8 mouse cellular contexts compared by ENCODE assay signal in genomic region chr2:164912151-164912550, GRCm38 (mm10). TPM values are rescaled to one million over a fixed set of nuclear protein-coding genes. Genes with fewer than 3 reads are reported as not detected.
DNase-seq lines count a peak whose midpoint lies in the region; ATAC-seq and TF ChIP-seq lines count a peak whose summit lies in the region.

No protein-coding gene starts in this region.

- no peak for TF ChIP-seq POLR2A in testis, adult 2 months (IDR thresholded peaks at IDR 0.05; ENCODE audit: control insufficient read depth, low read depth, low read length)

- peak overlapping the region; percentile 99 for H3K27ac ChIP-seq in testis, adult 2 months (ENCODE audit: control insufficient read depth, insufficient read depth, low read depth, low read length)
- H3K27ac ChIP-seq in embryonic facial prominence, embryonic 12.5 days: peak overlapping the region; percentile 96
- H3K27ac ChIP-seq in heart, postnatal 0 days (ENCODE audit: low read depth): peak overlapping the region; percentile 99
- H3K27ac ChIP-seq in stomach, embryonic 14.5 days (ENCODE audit: low read length): peak overlapping the region; percentile 97

- TF ChIP-seq CTCF in testis, adult 2 months (IDR thresholded peaks at IDR 0.05; ENCODE audit: control insufficient read depth, insufficient read depth, insufficient replicate concordance, low read depth, low read length): no peak
- TF ChIP-seq CTCF in heart, postnatal 0 days (IDR thresholded peaks at IDR 0.05; ENCODE audit: low read depth): no peak

- H3K4me1 ChIP-seq in testis, adult 2 months (ENCODE audit: control insufficient read depth, insufficient read depth, low read length): peaks cover 11% of the 10 kb centered on the region
- H3K4me1 ChIP-seq in embryonic facial prominence, embryonic 12.5 days: peaks cover 21% of the 10 kb centered on the region
- peaks cover 8% of the 10 kb centered on the region; the same call in 1 of the 2 replicates for H3K4me1 ChIP-seq in heart, postnatal 0 days (ENCODE audit: control insufficient read depth, insufficient read depth)
- H3K4me1 ChIP-seq in stomach, embryonic 14.5 days (ENCODE audit: control insufficient read depth, insufficient read depth, low read length): peaks cover 16% of the 10 kb centered on the region; the same call in 1 of the 2 replicates

- TF ChIP-seq EP300 in heart, postnatal 0 days (IDR thresholded peaks at IDR 0.05; ENCODE audit: low read depth): 0 out of 2 replicates have a peak, but pooled peaks have one; percentile 21

- peak overlapping the region; percentile 97 for H3K4me3 ChIP-seq in testis, adult 2 months (ENCODE audit: control insufficient read depth, low read depth, low read length)
- H3K4me3 ChIP-seq in embryonic facial prominence, embryonic 12.5 days: peak overlapping the region; percentile 76
- peak overlapping the region; percentile 76 for H3K4me3 ChIP-seq in heart, postnatal 0 days (ENCODE audit: low read depth, low read length)
- peak overlapping the region; percentile 81 for H3K4me3 ChIP-seq in stomach, embryonic 14.5 days (ENCODE audit: low read depth, low read length)

- ATAC-seq in embryonic facial prominence, embryonic 12.5 days (ENCODE audit: insufficient number of reproducible peaks, insufficient read depth, low FRiP score, low TSS enrichment): peak; percentile 7; the same call in 1 of the 2 replicates
- ATAC-seq in heart, postnatal 0 days (ENCODE audit: insufficient read depth, low read depth): peak; percentile 78
- ATAC-seq in megakaryocyte progenitor cell, adult 5-6 weeks (replicated peaks; ENCODE audit: poor library complexity): peak; percentile 16
- ATAC-seq in stomach, embryonic 14.5 days (ENCODE audit: insufficient number of reproducible peaks, insufficient read depth, low FRiP score, low read depth): peak; percentile 11; the same call in 1 of the 2 replicates

- no peaks in the 10 kb centered on the region for H3K27me3 ChIP-seq in testis, adult 2 months (ENCODE audit: control insufficient read depth, insufficient read depth, low read length)
- H3K27me3 ChIP-seq in embryonic facial prominence, embryonic 12.5 days: no peaks in the 10 kb centered on the region
- H3K27me3 ChIP-seq in heart, postnatal 0 days (ENCODE audit: control insufficient read depth, insufficient read depth, low read length): no peaks in the 10 kb centered on the region
- H3K27me3 ChIP-seq in stomach, embryonic 14.5 days (ENCODE audit: control insufficient read depth, insufficient read depth, low read length): no peaks in the 10 kb centered on the region

- 22% methylated on average over 12 of the region's 12 CpGs for WGBS in embryonic facial prominence, embryonic 12.5 days
- 1% methylated on average over 12 of the region's 12 CpGs for WGBS in heart, postnatal 0 days
- 7% methylated on average over 12 of the region's 12 CpGs for WGBS in stomach, embryonic 14.5 days

- no peaks in the 10 kb centered on the region for H3K9me3 ChIP-seq in embryonic facial prominence, embryonic 12.5 days
- H3K9me3 ChIP-seq in heart, postnatal 0 days (replicated peaks; ENCODE audit: control insufficient read depth, low read length): no peaks in the 10 kb centered on the region
- H3K9me3 ChIP-seq in stomach, embryonic 14.5 days (ENCODE audit: control insufficient read depth, low read depth, low read length): no peaks in the 10 kb centered on the region

- no peaks in the 10 kb centered on the region for H3K36me3 ChIP-seq in testis, adult 2 months (ENCODE audit: control insufficient read depth, insufficient read depth, low read length)
- H3K36me3 ChIP-seq in embryonic facial prominence, embryonic 12.5 days: peaks cover 26% of the 10 kb centered on the region
- H3K36me3 ChIP-seq in heart, postnatal 0 days (replicated peaks; ENCODE audit: control insufficient read depth, insufficient read depth, low read length): peaks cover 22% of the 10 kb centered on the region
- H3K36me3 ChIP-seq in stomach, embryonic 14.5 days (ENCODE audit: control insufficient read depth, insufficient read depth, low read length): peaks cover 22% of the 10 kb centered on the region

- H3K9ac ChIP-seq in embryonic facial prominence, embryonic 12.5 days: peak overlapping the region; percentile 82
- H3K9ac ChIP-seq in heart, postnatal 0 days (replicated peaks; ENCODE audit: low read depth, low read length): peak overlapping the region; percentile 87
- peak overlapping the region; percentile 80 for H3K9ac ChIP-seq in stomach, embryonic 14.5 days (replicated peaks; ENCODE audit: low read depth, low read length)

- DNase-seq in testis, postnatal 10 days (ENCODE audit: low spot score): no peak
- DNase-seq in heart, postnatal 0 days (ENCODE audit: low spot score): peak; percentile 91
- DNase-seq in left cerebral cortex, adult 9 months (ENCODE audit: low spot score in 2 of 2): peak; percentile 67 to 76
- no peak for DNase-seq in adipocyte (ENCODE audit: low spot score)

- peak overlapping the region; percentile 74 for H3K4me2 ChIP-seq in embryonic facial prominence, embryonic 12.5 days (replicated peaks)
- peak overlapping the region; percentile 78 for H3K4me2 ChIP-seq in heart, postnatal 0 days (ENCODE audit: low read depth, low read length)
- H3K4me2 ChIP-seq in stomach, embryonic 14.5 days (replicated peaks; ENCODE audit: low read depth, low read length): peak overlapping the region; percentile 45

RNA-seq across cellular contexts. Expression of gene Zfp335, which starts 0.6 kb away (rescaled TPM):
- polyA plus RNA-seq in testis, adult 2 months (2012; rRNA removed): 9.8 and 10.6 TPM in 2 replicates
- 16.9 and 17.4 TPM in 2 replicates for polyA plus RNA-seq in embryonic facial prominence, embryonic 12.5 days (2016; fragmentation: Nextera tagmentation; extraction: Ambion mirVana)
- total RNA-seq in heart, postnatal 0 days (2014; rRNA removed; ENCODE audit: low replicate concordance): 18.0 and 19.6 TPM in 2 replicates
- 3.7 TPM in 2 replicates for polyA plus RNA-seq in heart, postnatal 0 days (2015; fragmentation: Nextera tagmentation; extraction: Ambion mirVana)
- 10.4 and 11.3 TPM in 2 replicates for total RNA-seq in megakaryocyte progenitor cell, adult 5-6 weeks (2015)
- 6.8 and 8.2 TPM in 2 replicates for total RNA-seq in megakaryocyte progenitor cell, adult 5-6 weeks (2017)
- 11.8 and 12.7 TPM in 2 replicates for polyA plus RNA-seq in stomach, embryonic 14.5 days (2014; fragmentation: Nextera tagmentation; extraction: Ambion mirVana)

RNA-seq across cellular contexts. Expression of gene Mmp9, which starts 28.4 kb away (rescaled TPM):
- polyA plus RNA-seq in testis, adult 2 months (2012; rRNA removed): 0.37 and 0.61 TPM in 2 replicates
- 4.5 and 4.6 TPM in 2 replicates for polyA plus RNA-seq in embryonic facial prominence, embryonic 12.5 days (2016; fragmentation: Nextera tagmentation; extraction: Ambion mirVana)
- 0.08 and 2.1 TPM in 2 replicates for total RNA-seq in heart, postnatal 0 days (2014; rRNA removed; ENCODE audit: low replicate concordance)
- polyA plus RNA-seq in heart, postnatal 0 days (2015; fragmentation: Nextera tagmentation; extraction: Ambion mirVana): 0.32 and 0.64 TPM in 2 replicates
- total RNA-seq in megakaryocyte progenitor cell, adult 5-6 weeks (2015): 11.2 and 14.2 TPM in 2 replicates
- total RNA-seq in megakaryocyte progenitor cell, adult 5-6 weeks (2017): 5.7 and 11.8 TPM in 2 replicates
- polyA plus RNA-seq in stomach, embryonic 14.5 days (2014; fragmentation: Nextera tagmentation; extraction: Ambion mirVana): 1.2 and 1.8 TPM in 2 replicates

RNA-seq across cellular contexts. Expression of gene Pcif1, which starts 33.0 kb away (rescaled TPM):
- 17.0 and 19.3 TPM in 2 replicates for polyA plus RNA-seq in testis, adult 2 months (2012; rRNA removed)
- polyA plus RNA-seq in embryonic facial prominence, embryonic 12.5 days (2016; fragmentation: Nextera tagmentation; extraction: Ambion mirVana): 83.0 and 89.9 TPM in 2 replicates
- 51.8 and 63.6 TPM in 2 replicates for total RNA-seq in heart, postnatal 0 days (2014; rRNA removed; ENCODE audit: low replicate concordance)
- 50.6 and 54.2 TPM in 2 replicates for polyA plus RNA-seq in heart, postnatal 0 days (2015; fragmentation: Nextera tagmentation; extraction: Ambion mirVana)
- total RNA-seq in megakaryocyte progenitor cell, adult 5-6 weeks (2015): 34.1 and 36.3 TPM in 2 replicates
- 21.7 and 40.4 TPM in 2 replicates for total RNA-seq in megakaryocyte progenitor cell, adult 5-6 weeks (2017)
- 70.6 and 87.3 TPM in 2 replicates for polyA plus RNA-seq in stomach, embryonic 14.5 days (2014; fragmentation: Nextera tagmentation; extraction: Ambion mirVana)

RNA-seq across cellular contexts. Expression of gene Slc12a5, which starts 48.5 kb away (rescaled TPM):
- polyA plus RNA-seq in testis, adult 2 months (2012; rRNA removed): 15.9 and 16.6 TPM in 2 replicates
- polyA plus RNA-seq in embryonic facial prominence, embryonic 12.5 days (2016; fragmentation: Nextera tagmentation; extraction: Ambion mirVana): 1.9 and 2.0 TPM in 2 replicates
- 0.50 and 3.5 TPM in 2 replicates for total RNA-seq in heart, postnatal 0 days (2014; rRNA removed; ENCODE audit: low replicate concordance)
- 0.31 and 0.48 TPM in 2 replicates for polyA plus RNA-seq in heart, postnatal 0 days (2015; fragmentation: Nextera tagmentation; extraction: Ambion mirVana)
- total RNA-seq in megakaryocyte progenitor cell, adult 5-6 weeks (2015): 0.15 and 0.27 TPM in 2 replicates
- total RNA-seq in megakaryocyte progenitor cell, adult 5-6 weeks (2017): 0.51 and 0.96 TPM in 2 replicates
- 1.4 and 2.1 TPM in 2 replicates for polyA plus RNA-seq in stomach, embryonic 14.5 days (2014; fragmentation: Nextera tagmentation; extraction: Ambion mirVana)

RNA-seq across cellular contexts. Expression of gene Pltp, which starts 54.6 kb away (rescaled TPM):
- 18.0 and 23.7 TPM in 2 replicates for polyA plus RNA-seq in testis, adult 2 months (2012; rRNA removed)
- polyA plus RNA-seq in embryonic facial prominence, embryonic 12.5 days (2016; fragmentation: Nextera tagmentation; extraction: Ambion mirVana): 57.8 and 59.4 TPM in 2 replicates
- total RNA-seq in heart, postnatal 0 days (2014; rRNA removed; ENCODE audit: low replicate concordance): 7.7 and 10.4 TPM in 2 replicates
- 8.3 and 8.6 TPM in 2 replicates for polyA plus RNA-seq in heart, postnatal 0 days (2015; fragmentation: Nextera tagmentation; extraction: Ambion mirVana)
- 0.10 TPM in 1 of 2 replicates, not detected in the other for total RNA-seq in megakaryocyte progenitor cell, adult 5-6 weeks (2015)
- total RNA-seq in megakaryocyte progenitor cell, adult 5-6 weeks (2017): not detected in 2 replicates
- 50.6 and 53.2 TPM in 2 replicates for polyA plus RNA-seq in stomach, embryonic 14.5 days (2014; fragmentation: Nextera tagmentation; extraction: Ambion mirVana)

Comparison
In these comparisons a context has a peak if more than half of its experiments do, and no peak if none do; other contexts are left out.
1. DNase-seq: peak in heart, postnatal 0 days (single experiment) and left cerebral cortex, adult 9 months (2 of 2); none in testis, postnatal 10 days (single experiment) and adipocyte (single experiment).
2. ATAC-seq: peak in every context shown above with its lines; median percentile 78 in heart, postnatal 0 days; 16 in megakaryocyte progenitor cell, adult 5-6 weeks; 11 in stomach, embryonic 14.5 days; 7 in embryonic facial prominence, embryonic 12.5 days.
3. Peak in every context shown above with its lines, with median percentiles within 50 percentile points of each other: H3K27ac ChIP-seq, H3K4me3 ChIP-seq, H3K4me2 ChIP-seq and H3K9ac ChIP-seq.